Comparison of ENCODE assay signal across 27 mouse cellular contexts in the genomic region with DNA sequence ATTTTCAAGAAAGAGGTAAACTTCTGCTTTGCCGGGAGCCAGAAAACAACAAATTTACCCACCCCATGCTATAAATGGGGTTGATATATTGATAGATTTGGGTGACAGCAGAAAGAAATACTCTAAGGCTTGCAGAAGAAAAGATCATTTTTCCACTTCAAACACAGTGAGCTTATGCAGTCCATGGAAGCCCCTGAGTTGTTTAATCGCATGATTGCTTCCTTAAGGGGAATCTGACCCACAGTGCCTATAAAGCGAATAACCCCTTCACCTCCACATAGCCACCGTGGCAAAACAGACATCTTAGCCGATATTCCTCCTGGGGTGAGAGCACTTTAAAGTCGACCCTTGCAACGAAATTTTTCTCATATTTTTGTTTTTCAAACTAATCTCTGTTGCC.
"Had no signal": no experiment of that assay in that cellular context is flagged by ENCODE, and none has a peak within 500 bp of the region (broad histone marks: within the 10 kb centered on the region; RNA-seq: fewer than 3 reads in every experiment).

No protein-coding gene starts in this region.

- H3K36me3 ChIP-seq: heart, embryonic 13.5 days; heart, embryonic 15.5 days; hindbrain, embryonic 10.5 days; hindbrain, embryonic 12.5 days; intestine, embryonic 15.5 days; limb, embryonic 13.5 days; limb, embryonic 15.5 days; liver, embryonic 12.5 days had no signal

- H3K27ac ChIP-seq: gastrocnemius, adult 2 months; heart, adult 2 months; heart, embryonic 13.5 days; heart, embryonic 15.5 days; hindbrain, embryonic 10.5 days; hindbrain, embryonic 12.5 days; hindbrain, embryonic 14.5 days; intestine, embryonic 15.5 days; kidney, postnatal 0 days; layer of hippocampus, adult 2 months; limb, embryonic 15.5 days; liver, embryonic 12.5 days; liver, embryonic 14.5 days had no signal

- H3K9me3 ChIP-seq: heart, embryonic 13.5 days; heart, embryonic 15.5 days; hindbrain, embryonic 10.5 days; hindbrain, embryonic 12.5 days; intestine, embryonic 15.5 days; limb, embryonic 13.5 days; limb, embryonic 15.5 days; liver, embryonic 12.5 days had no signal

- H3K4me2 ChIP-seq: heart, embryonic 11.5 days; heart, embryonic 13.5 days; heart, embryonic 15.5 days; hindbrain, embryonic 12.5 days; hindbrain, embryonic 14.5 days; intestine, embryonic 15.5 days; limb, embryonic 13.5 days; limb, embryonic 15.5 days; liver, embryonic 12.5 days had no signal

- H3K9ac ChIP-seq: heart, embryonic 13.5 days; heart, embryonic 15.5 days; hindbrain, embryonic 12.5 days; hindbrain, embryonic 14.5 days; intestine, embryonic 15.5 days; limb, embryonic 13.5 days; limb, embryonic 15.5 days; liver, embryonic 12.5 days; liver, embryonic 14.5 days had no signal

- ATAC-seq: hindbrain, embryonic 16.5 days; inflammation-experienced regulatory T-cells, adult 6 months; intestine, embryonic 15.5 days; intestine, postnatal 0 days; liver, embryonic 12.5 days had no signal

- H3K4me3 ChIP-seq: gastrocnemius, adult 2 months; heart, adult 2 months; heart, embryonic 13.5 days; heart, embryonic 15.5 days; hindbrain, embryonic 10.5 days; hindbrain, embryonic 12.5 days; intestine, embryonic 15.5 days; layer of hippocampus, adult 2 months; limb, embryonic 13.5 days; limb, embryonic 15.5 days; liver, embryonic 12.5 days had no signal

- DNase-seq: gastrocnemius, adult 2 months; gastrocnemius, postnatal 10 days; gastrocnemius, postnatal 25 days; heart, adult 2 months; heart, postnatal 4 days; kidney, adult 2 months; kidney, adult 9 months; kidney, postnatal 25 days; kidney, postnatal 4 days; layer of hippocampus, postnatal 36 days; left cerebral cortex, postnatal 4 days had no signal

- H3K4me1 ChIP-seq: heart, embryonic 13.5 days; heart, embryonic 15.5 days; intestine, embryonic 15.5 days; limb, embryonic 15.5 days; liver, embryonic 12.5 days had no signal

- H3K27me3 ChIP-seq: heart, embryonic 13.5 days; heart, embryonic 15.5 days; hindbrain, embryonic 12.5 days; intestine, embryonic 15.5 days; limb, embryonic 13.5 days; limb, embryonic 15.5 days; liver, embryonic 12.5 days had no signal
